Mouse (Mus musculus) embryonic facial prominence, embryonic 12.5 days (tissue): ENCODE measurements around the gene Cox8b. TPM values are rescaled to one million over a fixed set of nuclear protein-coding genes. Genes with fewer than 3 reads are reported as not detected.
A peak's percentile ranks its signal among the peaks of the same experiment; 100 is the strongest.

Experiments used
- ATAC-seq: fragments of 200-750 bp; cut with Nextera tagmentation; 2 replicates; pipeline ENCODE4 v1.8.0; 2017; ENCODE audit not compliant: insufficient number of reproducible peaks, insufficient read depth, low FRiP score, low TSS enrichment
- H3K27ac ChIP-seq: fragments of 300-500 bp; sonication (generic); 2 replicates; pipeline ENCODE4 v1.5.1; 2016; ENCODE audit warnings: mild to moderate bottlenecking
- H3K27me3 ChIP-seq: fragments of 300-500 bp; sonication (generic); 2 replicates; pipeline ENCODE4 v1.6.1; 2016; ENCODE audit warnings: mild to moderate bottlenecking, moderate library complexity
- H3K36me3 ChIP-seq: fragments of 300-500 bp; sonication (generic); 2 replicates; pipeline ENCODE4 v1.6.1; 2016; ENCODE audit warnings: mild to moderate bottlenecking
- H3K4me1 ChIP-seq: fragments of 300-500 bp; sonication (generic); 2 replicates; pipeline ENCODE4 v1.6.1; 2016
- H3K4me2 ChIP-seq: fragments of 300-500 bp; sonication (generic); replicated peaks from 2 replicates; pipeline ENCODE4 v1.6.1; 2016; ENCODE audit warnings: mild to moderate bottlenecking, moderate library complexity
- H3K4me3 ChIP-seq: fragments of 300-500 bp; sonication (generic); 2 replicates; pipeline ENCODE4 v1.5.1; 2016; ENCODE audit warnings: mild to moderate bottlenecking
- H3K9ac ChIP-seq: fragments of 300-500 bp; sonication (generic); 2 replicates; pipeline ENCODE4 v1.6.1; 2016; ENCODE audit warnings: mild to moderate bottlenecking, moderate library complexity
- H3K9me3 ChIP-seq: fragments of 300-500 bp; sonication (generic); 2 replicates; pipeline ENCODE4 v1.6.1; 2016; ENCODE audit warnings: mild to moderate bottlenecking, moderate library complexity
- WGBS: fragments of 180-500 bp; shearing (Covaris S2); methylation state at CpG from one replicate; pipeline ENCODE4 v1.1.7; 2016; 5-methylcytosine and 5-hydroxymethylcytosine counted together
- polyA plus RNA-seq: library from polyadenylated mRNA; unstranded; fragments of >200 nt; fragmentation: Nextera tagmentation; extraction: Ambion mirVana; gene quantifications from 2 replicates; pipeline ENCODE4 v1.2.1, GENCODE M21; 2016

The Cox8b gene
- polyA plus RNA-seq, 1 experiment from 2014 or later, result 2.4 TPM

- no peak overlapping the region for H3K27ac ChIP-seq
- no peak overlapping the region for H3K9ac ChIP-seq
- no peak overlapping the region for H3K4me2 ChIP-seq
- H3K9me3 ChIP-seq, result no peaks in the 10 kb centered on the region
- WGBS, result 65% methylated on average over 3 of the region's 3 CpGs
- no peaks in the 10 kb centered on the region; the same call in 1 of the 2 replicates for H3K4me1 ChIP-seq
- H3K4me3 ChIP-seq, result no peak overlapping the region
- H3K36me3 ChIP-seq, result no peaks in the 10 kb centered on the region
- ATAC-seq, result no peak
- no peaks in the 10 kb centered on the region for H3K27me3 ChIP-seq
Measured at GRCm38 (mm10) chr7:140912293-140912692, 12.0 kb upstream of the Cox8b start.

- WGBS, result under 1% methylated on average over 19 of the region's 19 CpGs
Measured at GRCm38 (mm10) chr7:140908634-140909107, 8.4 kb upstream of the Cox8b start.

GRCm38 (mm10) chr7:140908181-140908580 is 7.9 kb upstream of the Cox8b start:
- no peak overlapping the region for H3K27ac ChIP-seq
- H3K4me3 ChIP-seq, result peak overlapping the region; percentile 41; the same call in 1 of the 2 replicates
- no peaks in the 10 kb centered on the region for H3K27me3 ChIP-seq
- 44% methylated on average over 7 of the region's 7 CpGs for WGBS
- no peaks in the 10 kb centered on the region; the same call in 1 of the 2 replicates for H3K4me1 ChIP-seq
- no peaks in the 10 kb centered on the region for H3K9me3 ChIP-seq
- peak overlapping the region; percentile 71 for H3K4me2 ChIP-seq
- no peak overlapping the region for H3K9ac ChIP-seq
- no peak for ATAC-seq
- H3K36me3 ChIP-seq, result no peaks in the 10 kb centered on the region

More at GRCm38 (mm10) chr7:140908634-140909107, 8.4 kb upstream of the Cox8b start:
- Histone ChIP-seq H3K36me3 (no peaks in the 10 kb centered on the region), H3K9ac (peak overlapping the region; percentile 37; the same call in 1 of the 2 replicates), H3K27ac (no peak overlapping the region), H3K9me3 (no peaks in the 10 kb centered on the region), H3K4me1 (no peaks in the 10 kb centered on the region; the same call in 1 of the 2 replicates), H3K27me3 (no peaks in the 10 kb centered on the region), H3K4me2 (peak overlapping the region; percentile 71), H3K4me3 (peak overlapping the region; percentile 41)
- ATAC-seq, result 0 out of 2 replicates have a peak, but pooled peaks have one; percentile 54

DNA sequence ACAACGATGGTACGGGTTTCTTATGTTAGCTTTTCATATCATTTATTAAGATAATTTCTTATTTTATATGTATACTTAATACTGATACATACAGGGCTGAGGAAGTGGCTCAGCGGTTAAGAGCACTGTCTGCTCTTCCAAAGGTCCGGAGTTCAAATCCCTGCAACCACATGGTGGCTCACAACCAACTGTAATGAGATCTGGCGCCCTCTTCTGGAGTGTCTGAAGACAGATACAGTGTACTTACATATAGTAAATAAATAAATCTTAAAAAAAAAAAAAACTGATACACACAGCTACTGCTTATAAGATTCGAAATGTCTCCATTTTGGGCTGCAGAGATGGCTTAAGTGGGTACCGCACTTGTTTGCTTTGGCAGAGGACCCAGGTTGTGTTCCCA is 7.5 kb upstream of the Cox8b start:
- Histone ChIP-seq H3K4me1 (no peaks in the 10 kb centered on the region; the same call in 1 of the 2 replicates), H3K9me3 (no peaks in the 10 kb centered on the region), H3K9ac (no peak overlapping the region), H3K27ac (no peak overlapping the region), H3K36me3 (no peaks in the 10 kb centered on the region), H3K27me3 (no peaks in the 10 kb centered on the region), H3K4me3 (no peak overlapping the region), H3K4me2 (no peak overlapping the region)
- no peak for ATAC-seq
- 85% methylated on average over 7 of the region's 7 CpGs for WGBS

GRCm38 (mm10) chr7:140907131-140907530 is 6.9 kb upstream of the Cox8b start:
- Histone ChIP-seq H3K4me2 (no peak overlapping the region), H3K27ac (no peak overlapping the region), H3K9me3 (no peaks in the 10 kb centered on the region), H3K4me1 (no peaks in the 10 kb centered on the region; the same call in 1 of the 2 replicates), H3K9ac (no peak overlapping the region), H3K27me3 (no peaks in the 10 kb centered on the region), H3K4me3 (no peak overlapping the region), H3K36me3 (no peaks in the 10 kb centered on the region)
- no peak for ATAC-seq
- WGBS, result 81% methylated on average over 13 of the region's 13 CpGs

GRCm38 (mm10) chr7:140905642-140906081 is 5.4 kb upstream of the Cox8b start:
- no peak overlapping the region for H3K4me3 ChIP-seq
- WGBS, result 71% methylated on average over 2 of the region's 2 CpGs
- no peaks in the 10 kb centered on the region for H3K27me3 ChIP-seq
- no peak overlapping the region for H3K4me2 ChIP-seq
- peaks cover 4% of the 10 kb centered on the region for H3K4me1 ChIP-seq
- no peaks in the 10 kb centered on the region for H3K9me3 ChIP-seq
- H3K36me3 ChIP-seq, result peaks cover 2% of the 10 kb centered on the region; the same call in 1 of the 2 replicates
- H3K27ac ChIP-seq, result no peak overlapping the region
- no peak for ATAC-seq
- no peak overlapping the region for H3K9ac ChIP-seq

DNA sequence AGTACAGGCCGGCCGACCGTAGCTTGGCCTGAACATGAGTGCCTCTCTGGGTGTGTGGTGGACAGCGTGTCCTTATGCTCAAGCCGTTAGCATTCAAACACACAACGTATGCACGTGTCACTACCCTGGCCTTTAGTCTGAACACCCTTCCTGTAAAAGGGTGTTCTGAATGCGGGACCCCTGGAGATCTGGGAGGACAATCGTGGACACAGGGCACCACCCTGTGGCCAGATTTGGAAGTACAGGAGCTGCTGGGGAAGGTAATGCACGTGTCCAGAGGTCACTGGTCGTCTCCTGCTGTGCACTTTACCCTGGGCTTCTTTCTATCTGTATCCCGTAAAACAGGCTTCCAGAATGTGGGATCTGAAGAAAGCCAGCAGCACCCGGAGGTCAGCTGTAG is 3.0 kb upstream of the Cox8b start:
- 22% methylated on average over 13 of the region's 13 CpGs for WGBS
- Histone ChIP-seq H3K4me2 (no peak overlapping the region), H3K9ac (no peak overlapping the region), H3K4me3 (no peak overlapping the region), H3K27me3 (no peaks in the 10 kb centered on the region), H3K36me3 (peaks cover 20% of the 10 kb centered on the region), H3K9me3 (no peaks in the 10 kb centered on the region), H3K4me1 (peaks cover 4% of the 10 kb centered on the region), H3K27ac (no peak overlapping the region)
- no peak for ATAC-seq

GRCm38 (mm10) chr7:140902036-140902875 is 2.0 kb upstream of the Cox8b start:
- H3K27me3 ChIP-seq, result no peaks in the 10 kb centered on the region
- 52% methylated on average over 15 of the region's 15 CpGs for WGBS
- H3K36me3 ChIP-seq, result peaks cover 29% of the 10 kb centered on the region
- no peak overlapping the region for H3K4me2 ChIP-seq
- no peaks in the 10 kb centered on the region for H3K9me3 ChIP-seq
- peaks cover 4% of the 10 kb centered on the region; the same call in 1 of the 2 replicates for H3K4me1 ChIP-seq
- H3K27ac ChIP-seq, result no peak overlapping the region
- no peak for ATAC-seq
- H3K9ac ChIP-seq, result 0 out of 2 replicates have a peak overlapping the region, but pooled peaks have one; percentile 2
- H3K4me3 ChIP-seq, result no peak overlapping the region

GRCm38 (mm10) chr7:140899121-140899520 is 1.1 kb downstream of the Cox8b start:
- Histone ChIP-seq H3K4me2 (no peak overlapping the region), H3K4me1 (peaks cover 4% of the 10 kb centered on the region; the same call in 1 of the 2 replicates), H3K4me3 (no peak overlapping the region), H3K27ac (no peak overlapping the region), H3K9ac (no peak overlapping the region), H3K36me3 (peaks cover 56% of the 10 kb centered on the region), H3K27me3 (no peaks in the 10 kb centered on the region), H3K9me3 (no peaks in the 10 kb centered on the region)
- no peak for ATAC-seq
- 71% methylated on average over 3 of the region's 3 CpGs for WGBS

DNA sequence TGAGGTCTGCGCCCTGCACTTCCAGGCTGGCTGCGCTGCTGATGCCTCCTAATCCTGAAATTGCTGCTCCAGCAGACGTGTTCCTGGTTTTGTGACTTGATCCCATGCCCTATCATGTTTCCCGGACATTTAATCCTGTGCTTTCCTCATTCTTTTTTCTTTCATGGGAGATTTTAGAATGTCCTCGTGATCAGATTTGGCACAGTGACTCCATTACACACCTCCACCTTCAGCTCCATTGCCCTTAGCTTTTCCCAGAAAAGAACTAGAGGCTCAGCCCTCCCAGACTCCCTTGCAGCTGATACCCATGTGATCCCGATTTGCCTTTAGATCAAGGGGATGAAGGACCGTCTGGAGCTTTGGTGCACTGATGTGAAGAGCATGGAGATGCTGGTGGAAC is 2.4 kb downstream of the Cox8b start:
- Histone ChIP-seq H3K4me1 (peaks cover 4% of the 10 kb centered on the region; the same call in 1 of the 2 replicates), H3K9ac (no peak overlapping the region), H3K4me2 (no peak overlapping the region), H3K4me3 (no peak overlapping the region), H3K9me3 (no peaks in the 10 kb centered on the region), H3K36me3 (peaks cover 68% of the 10 kb centered on the region), H3K27ac (no peak overlapping the region), H3K27me3 (no peaks in the 10 kb centered on the region)
- ATAC-seq, result no peak
- WGBS, result 77% methylated on average over 7 of the region's 7 CpGs

DNA sequence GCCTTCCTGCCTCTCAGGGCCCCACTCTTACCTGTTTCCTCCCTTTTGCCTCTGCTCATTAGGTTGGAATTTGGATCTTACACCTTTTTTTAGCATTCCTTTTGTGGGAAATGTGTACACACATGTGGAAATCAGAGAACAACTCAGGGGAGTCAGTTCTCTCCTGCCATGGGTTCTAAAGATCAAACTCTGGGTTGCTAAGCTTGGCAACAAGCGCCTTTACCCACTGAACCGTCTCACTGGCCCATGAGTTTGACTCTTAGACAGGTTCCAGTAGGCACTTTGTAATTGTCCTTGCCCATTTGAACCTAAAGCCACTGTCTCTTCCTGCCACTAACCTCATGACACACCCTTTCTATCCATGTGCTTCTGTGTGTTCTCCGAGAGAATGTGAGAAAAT is 5.6 kb downstream of the Cox8b start:
- Histone ChIP-seq H3K9ac (no peak overlapping the region), H3K4me3 (no peak overlapping the region), H3K4me2 (no peak overlapping the region), H3K4me1 (no peaks in the 10 kb centered on the region), H3K9me3 (no peaks in the 10 kb centered on the region), H3K27ac (no peak overlapping the region), H3K36me3 (peaks cover 81% of the 10 kb centered on the region), H3K27me3 (no peaks in the 10 kb centered on the region)
- ATAC-seq, result no peak
- 92% methylated on average over 3 of the region's 3 CpGs for WGBS

GRCm38 (mm10) chr7:140894031-140894430 is 6.2 kb downstream of the Cox8b start:
- Histone ChIP-seq H3K27me3 (no peaks in the 10 kb centered on the region), H3K4me1 (no peaks in the 10 kb centered on the region), H3K9me3 (no peaks in the 10 kb centered on the region), H3K4me2 (no peak overlapping the region), H3K4me3 (no peak overlapping the region), H3K36me3 (peaks cover 81% of the 10 kb centered on the region), H3K9ac (no peak overlapping the region), H3K27ac (no peak overlapping the region)
- no peak for ATAC-seq
- 87% methylated on average over 7 of the region's 7 CpGs for WGBS
